Mouse (Mus musculus) kidney, embryonic 16.5 days (tissue): ENCODE results near the gene Slc38a8. TPM values are rescaled to one million over a fixed set of nuclear protein-coding genes. Genes with fewer than 3 reads are reported as not detected.
A peak's percentile ranks its signal among the peaks of the same experiment; 100 is the strongest.

ENCODE experiments used
- ATAC-seq: fragments of 200-750 bp; cut with Nextera tagmentation; 2 replicates; pipeline ENCODE4 v1.8.0; 2017; ENCODE audit warnings: moderate TSS enrichment; ENCODE audit not compliant: low FRiP score, low TSS enrichment
- H3K27ac ChIP-seq: fragments of 300-500 bp; sonication (generic); 2 replicates; pipeline ENCODE4 v1.5.1; 2014; ENCODE audit warnings: low read length
- H3K27me3 ChIP-seq: fragments of 300-500 bp; sonication (generic); 2 replicates; pipeline ENCODE4 v1.6.1; 2014; ENCODE audit warnings: low read length, control low read depth, mixed read lengths; ENCODE audit not compliant: insufficient read depth
- H3K36me3 ChIP-seq: fragments of 300-500 bp; sonication (generic); 2 replicates; pipeline ENCODE4 v1.6.1; 2014; ENCODE audit warnings: low read length, control low read depth, mixed read lengths; ENCODE audit not compliant: insufficient read depth
- H3K4me1 ChIP-seq: fragments of 300-500 bp; sonication (generic); 2 replicates; pipeline ENCODE4 v1.6.1; 2014; ENCODE audit warnings: low read length, control low read depth, mixed read lengths; ENCODE audit not compliant: insufficient read depth
- H3K4me2 ChIP-seq: fragments of 300-500 bp; sonication (generic); replicated peaks from 2 replicates; pipeline ENCODE4 v1.6.1; 2014; ENCODE audit warnings: low read depth, low read length
- H3K4me3 ChIP-seq: fragments of 300-500 bp; sonication (generic); 2 replicates; pipeline ENCODE4 v1.5.1; 2014; ENCODE audit warnings: mild to moderate bottlenecking, low read length
- H3K9ac ChIP-seq: fragments of 300-500 bp; sonication (generic); replicated peaks from 2 replicates; pipeline ENCODE4 v1.6.1; 2014; ENCODE audit warnings: low read length
- H3K9me3 ChIP-seq: fragments of 300-500 bp; sonication (generic); 2 replicates; pipeline ENCODE4 v1.6.1; 2016; ENCODE audit warnings: low read length, control low read depth
- WGBS: fragments of 180-500 bp; shearing (Covaris S2); extraction: QIAGEN DNeasy Blood & Tissue Kit; methylation state at CpG from one replicate; pipeline ENCODE4 v1.1.7; 2014; 5-methylcytosine and 5-hydroxymethylcytosine counted together
- polyA plus RNA-seq: library from polyadenylated mRNA; unstranded; fragments of >200 nt; fragmentation: Nextera tagmentation; extraction: Ambion mirVana; gene quantifications from 2 replicates; pipeline ENCODE4 v1.2.1, GENCODE M21; 2015

The Slc38a8 gene
- polyA plus RNA-seq, 1 experiment from 2014 or later: not detected

DNA sequence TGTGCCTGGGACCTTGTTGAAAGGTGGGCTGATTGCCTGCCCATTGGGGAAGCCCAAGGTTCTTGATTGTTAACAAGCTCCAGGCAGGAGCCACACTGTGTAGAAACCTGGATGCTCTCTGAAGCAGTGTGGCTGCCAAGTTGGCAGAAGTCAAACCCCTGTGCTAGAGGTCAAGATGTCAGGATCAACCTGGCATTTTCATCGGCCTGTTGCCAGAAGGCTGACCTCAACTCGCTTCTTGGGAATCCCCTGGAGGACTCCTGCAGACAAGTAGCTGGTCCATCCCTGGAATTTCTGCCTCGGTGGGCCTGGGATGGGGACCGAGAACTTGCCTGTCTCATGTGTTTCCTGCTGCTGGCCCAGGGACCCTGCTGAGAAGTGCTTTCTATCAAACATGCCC is 613 bp upstream of the Slc38a8 start:
- Histone ChIP-seq H3K4me3 (no peak overlapping the region), H3K4me2 (no peak overlapping the region), H3K27me3 (no peaks in the 10 kb centered on the region), H3K9me3 (no peaks in the 10 kb centered on the region), H3K4me1 (0 out of 2 replicates have a peak, but pooled peaks cover 6% of the 10 kb centered on the region), H3K9ac (0 out of 2 replicates have a peak overlapping the region, but pooled peaks have one; percentile 1), H3K36me3 (peaks cover 5% of the 10 kb centered on the region), H3K27ac (no peak overlapping the region)
- 33% methylated on average over 4 of the region's 4 CpGs for WGBS
- no peak for ATAC-seq

- no peak overlapping the region for H3K4me2 ChIP-seq
- H3K9me3 ChIP-seq: no peaks in the 10 kb centered on the region
Observed at GRCm38 (mm10) chr8:119499836-119500235, 1.7 kb downstream of the Slc38a8 start.

GRCm38 (mm10) chr8:119496848-119497247 is 4.7 kb downstream of the Slc38a8 start:
- Histone ChIP-seq H3K9me3 (no peaks in the 10 kb centered on the region), H3K4me3 (no peak overlapping the region), H3K9ac (no peak overlapping the region), H3K27me3 (no peaks in the 10 kb centered on the region), H3K4me2 (no peak overlapping the region), H3K36me3 (no peaks in the 10 kb centered on the region), H3K4me1 (0 out of 2 replicates have a peak, but pooled peaks cover 1% of the 10 kb centered on the region), H3K27ac (no peak overlapping the region)
- WGBS: 23% methylated on average over 6 of the region's 6 CpGs
- ATAC-seq: 0 out of 2 replicates have a peak, but pooled peaks have one; percentile 20

More at GRCm38 (mm10) chr8:119499836-119500235, 1.7 kb downstream of the Slc38a8 start:
- Histone ChIP-seq H3K4me3 (no peak overlapping the region), H3K36me3 (no peaks in the 10 kb centered on the region), H3K27ac (no peak overlapping the region), H3K4me1 (0 out of 2 replicates have a peak, but pooled peaks cover 6% of the 10 kb centered on the region), H3K27me3 (no peaks in the 10 kb centered on the region), H3K9ac (no peak overlapping the region)
- no peak for ATAC-seq
- 89% methylated on average over 2 of the region's 2 CpGs for WGBS

GRCm38 (mm10) chr8:119487093-119487492 is 14.4 kb downstream of the Slc38a8 start:
- no peak overlapping the region for H3K4me3 ChIP-seq
- H3K9ac ChIP-seq: no peak overlapping the region
- no peak for ATAC-seq
- no peaks in the 10 kb centered on the region for H3K36me3 ChIP-seq
- no peak overlapping the region for H3K27ac ChIP-seq
- H3K4me2 ChIP-seq: no peak overlapping the region
- WGBS: 80% methylated on average over 7 of the region's 7 CpGs
- no peaks in the 10 kb centered on the region for H3K9me3 ChIP-seq
- H3K4me1 ChIP-seq: peaks cover 17% of the 10 kb centered on the region
- no peaks in the 10 kb centered on the region for H3K27me3 ChIP-seq

GRCm38 (mm10) chr8:119484145-119484896 is 17.2 kb downstream of the Slc38a8 start:
- no peak overlapping the region for H3K9ac ChIP-seq
- H3K9me3 ChIP-seq: no peaks in the 10 kb centered on the region
- H3K4me1 ChIP-seq: no peaks in the 10 kb centered on the region
- no peak for ATAC-seq
- no peak overlapping the region for H3K4me2 ChIP-seq
- no peaks in the 10 kb centered on the region for H3K27me3 ChIP-seq
- no peak overlapping the region for H3K27ac ChIP-seq
- no peaks in the 10 kb centered on the region for H3K36me3 ChIP-seq
- H3K4me3 ChIP-seq: no peak overlapping the region
- WGBS: 83% methylated on average over 11 of the region's 11 CpGs

GRCm38 (mm10) chr8:119478684-119479083 is 22.8 kb downstream of the Slc38a8 start:
- H3K27ac ChIP-seq: no peak overlapping the region
- no peak overlapping the region for H3K4me3 ChIP-seq
- whole genome bisulfite sequencing: 26% methylated on average over 5 of the region's 5 CpGs
- ATAC-seq: no peak
- H3K4me1 ChIP-seq: no peaks in the 10 kb centered on the region
- H3K9me3 ChIP-seq: no peaks in the 10 kb centered on the region
- H3K9ac ChIP-seq: no peak overlapping the region
- H3K4me2 ChIP-seq: no peak overlapping the region
- no peaks in the 10 kb centered on the region for H3K27me3 ChIP-seq
- H3K36me3 ChIP-seq: no peaks in the 10 kb centered on the region

- H3K27me3 ChIP-seq: 0 out of 2 replicates have a peak, but pooled peaks cover 6% of the 10 kb centered on the region
- peaks cover 29% of the 10 kb centered on the region for H3K4me1 ChIP-seq
- ATAC-seq: no peak
- H3K9me3 ChIP-seq: no peaks in the 10 kb centered on the region
- H3K9ac ChIP-seq: no peak overlapping the region
- no peak overlapping the region for H3K4me2 ChIP-seq
- WGBS: 80% methylated on average over 8 of the region's 8 CpGs
- H3K4me3 ChIP-seq: no peak overlapping the region
- H3K27ac ChIP-seq: no peak overlapping the region
- no peaks in the 10 kb centered on the region for H3K36me3 ChIP-seq
Observed at GRCm38 (mm10) chr8:119468091-119468490, 33.4 kb downstream of the Slc38a8 start.

DNA sequence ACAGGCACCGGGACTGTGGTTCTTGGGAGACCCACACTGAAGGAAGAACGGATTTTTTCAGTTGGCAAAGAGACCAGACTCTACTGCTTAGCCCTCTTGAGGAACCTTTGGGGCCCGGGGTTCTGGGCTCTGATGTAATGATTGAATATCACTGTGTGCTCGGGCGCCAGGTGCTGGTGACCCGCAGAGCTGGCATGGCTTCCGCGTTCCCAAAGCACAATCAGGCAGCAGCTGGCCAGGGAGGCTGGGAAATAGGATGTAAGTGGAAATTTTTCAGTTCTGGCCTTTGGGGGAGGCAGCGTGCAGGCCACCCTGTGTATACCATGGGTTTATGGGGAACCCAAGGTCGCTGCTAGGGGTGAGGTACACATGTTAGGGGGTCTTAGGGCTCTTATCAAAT is 34.7 kb downstream of the Slc38a8 start:
- Histone ChIP-seq H3K9me3 (no peaks in the 10 kb centered on the region), H3K27ac (no peak overlapping the region)
- no peak for ATAC-seq

DNA sequence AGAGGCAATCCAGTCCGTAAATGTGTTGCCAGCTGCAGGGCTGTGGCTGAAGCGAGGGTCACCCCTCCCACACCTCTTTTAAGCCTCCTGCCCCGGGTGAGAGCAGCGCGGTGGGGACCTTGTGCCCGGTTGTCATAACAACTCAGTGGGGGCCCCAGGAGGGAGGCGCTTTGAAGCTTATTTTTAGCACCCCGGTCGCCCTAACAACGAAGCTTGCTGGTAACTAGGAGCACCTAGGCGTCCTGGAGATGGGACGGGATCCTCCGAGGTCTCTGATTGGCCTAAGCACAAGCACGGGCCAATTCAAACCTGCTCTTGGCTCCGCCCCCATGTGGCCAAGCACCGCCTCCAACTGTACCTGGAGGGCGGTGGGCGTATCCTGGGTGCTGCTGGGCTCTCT is 35.4 kb downstream of the Slc38a8 start:
- WGBS: 3% methylated on average over 18 of the region's 18 CpGs
- 0 out of 2 replicates have a peak, but pooled peaks cover 6% of the 10 kb centered on the region for H3K27me3 ChIP-seq
- peak overlapping the region; percentile 21 for H3K4me3 ChIP-seq
- H3K9ac ChIP-seq: no peak overlapping the region
- peaks cover 29% of the 10 kb centered on the region for H3K4me1 ChIP-seq
- no peaks in the 10 kb centered on the region for H3K36me3 ChIP-seq
- no peaks in the 10 kb centered on the region for H3K9me3 ChIP-seq
- H3K4me2 ChIP-seq: peak overlapping the region; percentile 49
- H3K27ac ChIP-seq: no peak overlapping the region
- peak; percentile 74 for ATAC-seq

More for the DNA sequence above, 34.7 kb downstream of the Slc38a8 start:
- Histone ChIP-seq H3K4me2 (no peak overlapping the region), H3K4me3 (no peak overlapping the region), H3K4me1 (peaks cover 29% of the 10 kb centered on the region), H3K9ac (peak overlapping the region; percentile 33; the same call in 1 of the 2 replicates), H3K27me3 (0 out of 2 replicates have a peak, but pooled peaks cover 6% of the 10 kb centered on the region), H3K36me3 (no peaks in the 10 kb centered on the region)
- 76% methylated on average over 10 of the region's 10 CpGs for WGBS

DNA sequence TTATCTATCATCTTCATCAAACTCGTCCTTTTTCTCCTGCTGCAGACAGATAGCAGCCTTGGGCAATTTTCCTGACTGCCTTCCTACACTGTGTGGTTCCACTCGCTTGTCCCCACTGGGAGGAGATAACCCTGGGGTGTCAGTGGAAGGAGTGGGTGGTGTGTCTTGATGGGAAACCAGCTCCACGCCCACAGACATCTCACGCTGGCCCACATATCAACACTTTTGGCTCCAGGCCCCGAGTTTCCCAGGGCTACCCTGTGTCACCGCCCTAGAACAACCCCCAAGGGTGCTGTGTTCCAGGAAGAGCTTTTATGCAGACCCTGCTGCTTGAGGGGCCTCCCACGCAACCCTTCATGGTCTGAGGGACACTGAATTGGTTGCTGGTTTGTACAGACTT is 37.8 kb downstream of the Slc38a8 start:
- 29% methylated on average over 7 of the region's 7 CpGs for WGBS
- H3K4me2 ChIP-seq: no peak overlapping the region
- no peaks in the 10 kb centered on the region for H3K36me3 ChIP-seq
- H3K27ac ChIP-seq: no peak overlapping the region
- no peak overlapping the region for H3K4me3 ChIP-seq
- H3K9ac ChIP-seq: no peak overlapping the region
- no peaks in the 10 kb centered on the region for H3K9me3 ChIP-seq
- no peak for ATAC-seq
- 0 out of 2 replicates have a peak, but pooled peaks cover 6% of the 10 kb centered on the region for H3K27me3 ChIP-seq
- peaks cover 34% of the 10 kb centered on the region for H3K4me1 ChIP-seq
